Mouse (Mus musculus): ENCODE results near the gene Hdgfl3. TPM values are rescaled to one million over a fixed set of nuclear protein-coding genes. Genes with fewer than 3 reads are reported as not detected.
"Not testable (repeated sequence)": the region's sequence is repeated elsewhere in the genome, so short reads cannot be mapped to it uniquely, and the experiment has no call there.

The Hdgfl3 gene
- polyA plus RNA-seq, 1 experiment from 2014 or later = 59.0 TPM

GRCm38 (mm10) chr7:81849214-81849613, 85.1 kb downstream of the Hdgfl3 start:
- Histone ChIP-seq H3K36me3 (no peaks in the 10 kb centered on the region), H3K4me1 (replicated peaks) (peaks cover 3% of the 10 kb centered on the region; the same call in 1 of the 2 replicates), H3K9me3 (no peaks in the 10 kb centered on the region), H3K4me2 (no peak overlapping the region), H3K27me3 (no peaks in the 10 kb centered on the region), H3K9ac (no peak overlapping the region), H3K27ac (replicated peaks) (no peak overlapping the region), H3K4me3 (no peak overlapping the region)
- WGBS = 88% methylated on average over 5 of the region's 5 CpGs
- no peak for ATAC-seq (ENCODE audit: low FRiP score, low read depth)

DNA sequence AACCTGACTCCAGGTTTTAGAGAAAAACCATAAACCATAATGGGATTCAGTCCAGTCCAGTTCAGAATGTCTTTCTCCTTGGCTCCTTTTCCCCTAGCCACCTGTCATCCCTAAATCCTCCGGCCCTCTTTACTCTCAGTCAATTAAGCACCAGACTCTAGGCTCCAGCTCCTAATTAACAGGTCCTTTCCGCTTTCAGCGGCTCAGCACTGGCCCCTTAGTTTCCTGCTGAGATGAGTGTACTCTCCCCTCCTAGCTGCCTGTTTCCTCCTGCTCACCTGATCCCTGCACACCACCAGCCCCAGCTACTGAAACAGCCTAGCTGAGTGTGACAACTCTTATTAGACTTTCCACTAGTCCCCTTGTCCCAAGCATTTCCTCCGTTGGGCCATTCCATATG, 86.5 kb downstream of the Hdgfl3 start:
- 44% methylated on average over 4 of the region's 4 CpGs for WGBS
- Histone ChIP-seq H3K4me1 (replicated peaks) (peaks cover 3% of the 10 kb centered on the region; the same call in 1 of the 2 replicates), H3K27ac (replicated peaks) (no peak overlapping the region), H3K4me2 (no peak overlapping the region), H3K27me3 (no peaks in the 10 kb centered on the region), H3K4me3 (no peak overlapping the region), H3K9ac (no peak overlapping the region), H3K9me3 (no peaks in the 10 kb centered on the region), H3K36me3 (no peaks in the 10 kb centered on the region)
- no peak for ATAC-seq (ENCODE audit: low FRiP score, low read depth)

- 43% methylated on average over 8 of the region's 8 CpGs for WGBS
- Histone ChIP-seq H3K9ac (no peak overlapping the region), H3K27ac (replicated peaks) (no peak overlapping the region), H3K36me3 (no peaks in the 10 kb centered on the region), H3K4me1 (replicated peaks) (peaks cover 3% of the 10 kb centered on the region; the same call in 1 of the 2 replicates), H3K4me3 (no peak overlapping the region), H3K4me2 (no peak overlapping the region), H3K27me3 (no peaks in the 10 kb centered on the region), H3K9me3 (no peaks in the 10 kb centered on the region)
- ATAC-seq (ENCODE audit: low FRiP score, low read depth) = no peak
Observed at GRCm38 (mm10) chr7:81847010-81847409, 87.3 kb downstream of the Hdgfl3 start.

GRCm38 (mm10) chr7:81846008-81846407, 88.3 kb downstream of the Hdgfl3 start:
- Histone ChIP-seq H3K36me3 (no peaks in the 10 kb centered on the region), H3K27me3 (no peaks in the 10 kb centered on the region), H3K4me3 (no peak overlapping the region), H3K27ac (replicated peaks) (no peak overlapping the region), H3K9me3 (no peaks in the 10 kb centered on the region), H3K4me1 (replicated peaks) (peaks cover 5% of the 10 kb centered on the region; the same call in 1 of the 2 replicates), H3K4me2 (no peak overlapping the region), H3K9ac (no peak overlapping the region)
- 77% methylated on average over 8 of the region's 8 CpGs for WGBS
- no peak for ATAC-seq (ENCODE audit: low FRiP score, low read depth)

- Histone ChIP-seq H3K9me3 (no peaks in the 10 kb centered on the region), H3K27ac (replicated peaks) (no peak overlapping the region), H3K9ac (no peak overlapping the region), H3K27me3 (no peaks in the 10 kb centered on the region), H3K4me3 (no peak overlapping the region), H3K4me2 (no peak overlapping the region), H3K4me1 (replicated peaks) (peaks cover 9% of the 10 kb centered on the region; the same call in 1 of the 2 replicates), H3K36me3 (no peaks in the 10 kb centered on the region)
- 79% methylated on average over 3 of the region's 3 CpGs for WGBS
- no peak for ATAC-seq (ENCODE audit: low FRiP score, low read depth)
Observed at GRCm38 (mm10) chr7:81845313-81845712, 89.0 kb downstream of the Hdgfl3 start.

GRCm38 (mm10) chr7:81844801-81845200, 89.5 kb downstream of the Hdgfl3 start:
- Histone ChIP-seq H3K4me2 (no peak overlapping the region), H3K9me3 (no peaks in the 10 kb centered on the region), H3K27me3 (no peaks in the 10 kb centered on the region), H3K4me1 (replicated peaks) (peaks cover 9% of the 10 kb centered on the region; the same call in 1 of the 2 replicates), H3K4me3 (no peak overlapping the region), H3K36me3 (no peaks in the 10 kb centered on the region), H3K9ac (no peak overlapping the region), H3K27ac (replicated peaks) (no peak overlapping the region)
- 92% methylated on average over 11 of the region's 11 CpGs for WGBS
- ATAC-seq (ENCODE audit: low FRiP score, low read depth) = no peak

- H3K4me2 ChIP-seq = no peak overlapping the region
- no peak for ATAC-seq (ENCODE audit: low FRiP score, low read depth)
- no peak overlapping the region for H3K4me3 ChIP-seq
- no peaks in the 10 kb centered on the region for H3K36me3 ChIP-seq
- no peak overlapping the region for H3K27ac ChIP-seq (replicated peaks)
- WGBS = 77% methylated on average over 8 of the region's 8 CpGs
- H3K9me3 ChIP-seq = no peaks in the 10 kb centered on the region
- peaks cover 9% of the 10 kb centered on the region; the same call in 1 of the 2 replicates for H3K4me1 ChIP-seq (replicated peaks)
- no peak overlapping the region for H3K9ac ChIP-seq
- no peaks in the 10 kb centered on the region for H3K27me3 ChIP-seq
Observed at GRCm38 (mm10) chr7:81843903-81844302, 90.4 kb downstream of the Hdgfl3 start.

- Histone ChIP-seq H3K9me3 (no peaks in the 10 kb centered on the region), H3K27ac (replicated peaks) (no peak overlapping the region), H3K9ac (no peak overlapping the region), H3K27me3 (no peaks in the 10 kb centered on the region), H3K4me3 (no peak overlapping the region), H3K4me1 (replicated peaks) (peaks cover 9% of the 10 kb centered on the region; the same call in 1 of the 2 replicates), H3K36me3 (no peaks in the 10 kb centered on the region), H3K4me2 (no peak overlapping the region)
- 80% methylated on average over 1 of the region's 1 CpGs for WGBS
- no peak for ATAC-seq (ENCODE audit: low FRiP score, low read depth)
Observed at GRCm38 (mm10) chr7:81842998-81843397, 91.3 kb downstream of the Hdgfl3 start.

GRCm38 (mm10) chr7:81842141-81842540, 92.1 kb downstream of the Hdgfl3 start:
- no peak overlapping the region for H3K4me3 ChIP-seq
- no peak overlapping the region for H3K4me2 ChIP-seq
- no peak overlapping the region for H3K9ac ChIP-seq
- 90% methylated on average over 7 of the region's 7 CpGs for WGBS
- H3K9me3 ChIP-seq = no peaks in the 10 kb centered on the region
- ATAC-seq (ENCODE audit: low FRiP score, low read depth) = no peak
- H3K36me3 ChIP-seq = no peaks in the 10 kb centered on the region
- no peaks in the 10 kb centered on the region for H3K27me3 ChIP-seq
- H3K4me1 ChIP-seq (replicated peaks) = peaks cover 8% of the 10 kb centered on the region; the same call in 1 of the 2 replicates
- H3K27ac ChIP-seq (replicated peaks) = no peak overlapping the region

GRCm38 (mm10) chr7:81841439-81841838, 92.8 kb downstream of the Hdgfl3 start:
- no peaks in the 10 kb centered on the region for H3K9me3 ChIP-seq
- no peaks in the 10 kb centered on the region for H3K36me3 ChIP-seq
- no peak overlapping the region for H3K9ac ChIP-seq
- peaks cover 5% of the 10 kb centered on the region; the same call in 1 of the 2 replicates for H3K4me1 ChIP-seq (replicated peaks)
- WGBS = 92% methylated on average over 6 of the region's 6 CpGs
- H3K4me2 ChIP-seq = no peak overlapping the region
- no peak overlapping the region for H3K4me3 ChIP-seq
- no peaks in the 10 kb centered on the region for H3K27me3 ChIP-seq
- no peak overlapping the region for H3K27ac ChIP-seq (replicated peaks)
- no peak for ATAC-seq (ENCODE audit: low FRiP score, low read depth)

DNA sequence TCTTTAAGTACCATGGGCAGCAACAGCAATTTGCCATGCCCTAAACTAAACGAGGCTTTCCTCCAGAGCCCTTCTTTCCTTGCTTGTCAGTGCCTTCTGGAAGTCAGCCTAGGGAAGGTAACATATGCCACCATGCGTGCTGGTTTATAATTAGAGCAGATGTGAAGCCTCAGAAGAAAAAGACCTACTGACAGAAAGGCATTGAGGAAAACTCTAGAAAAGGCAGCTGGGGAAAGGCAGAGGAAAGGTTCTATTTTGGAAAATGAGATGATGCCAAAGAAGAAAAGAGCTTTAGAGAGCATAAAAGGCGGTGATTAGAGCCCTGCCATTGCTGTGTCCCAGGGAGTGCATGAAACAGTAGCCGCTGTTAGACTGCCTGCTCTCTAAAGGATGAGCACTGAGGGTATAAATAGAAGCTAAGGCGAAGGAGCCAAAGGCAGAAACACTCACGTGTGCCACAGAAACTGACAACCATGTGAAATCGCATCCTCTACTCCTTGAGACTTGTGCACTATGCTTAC, 93.6 kb downstream of the Hdgfl3 start:
- 0 out of 2 replicates have a peak overlapping the region, but pooled peaks have one; percentile 4 for H3K27ac ChIP-seq (replicated peaks)

DNA sequence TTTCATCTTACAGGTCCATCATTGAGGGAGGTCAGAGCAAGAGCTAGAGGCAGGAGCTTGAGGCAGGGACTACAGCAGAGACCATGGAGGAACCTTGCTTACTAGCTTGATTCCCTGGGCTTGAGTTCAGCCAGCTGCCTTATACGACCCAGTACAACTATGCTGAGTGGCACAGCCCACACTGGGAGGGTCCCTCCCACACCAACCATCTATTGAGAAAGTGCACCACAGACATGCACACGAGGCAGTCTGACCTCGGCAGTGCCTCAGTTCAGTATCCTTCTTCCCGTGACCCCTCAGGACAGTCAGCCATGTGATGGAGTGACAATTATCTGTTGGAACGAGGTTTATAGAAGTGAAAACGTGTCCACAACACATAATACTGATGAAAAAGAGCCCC, 94.5 kb downstream of the Hdgfl3 start:
- Histone ChIP-seq H3K9me3 (no peaks in the 10 kb centered on the region), H3K9ac (no peak overlapping the region), H3K36me3 (no peaks in the 10 kb centered on the region), H3K4me2 (no peak overlapping the region), H3K4me3 (no peak overlapping the region), H3K4me1 (replicated peaks) (peaks cover 5% of the 10 kb centered on the region; the same call in 1 of the 2 replicates), H3K27ac (replicated peaks) (no peak overlapping the region), H3K27me3 (no peaks in the 10 kb centered on the region)
- ATAC-seq (ENCODE audit: low FRiP score, low read depth) = no peak
- WGBS = 67% methylated on average over 6 of the region's 6 CpGs

More for the DNA sequence above, 93.6 kb downstream of the Hdgfl3 start:
- Histone ChIP-seq H3K27me3 (no peaks in the 10 kb centered on the region), H3K4me3 (no peak overlapping the region), H3K9me3 (no peaks in the 10 kb centered on the region), H3K9ac (no peak overlapping the region), H3K4me1 (replicated peaks) (peaks cover 5% of the 10 kb centered on the region; the same call in 1 of the 2 replicates), H3K36me3 (no peaks in the 10 kb centered on the region), H3K4me2 (no peak overlapping the region)
- WGBS = 64% methylated on average over 7 of the region's 7 CpGs
- no peak for ATAC-seq (ENCODE audit: low FRiP score, low read depth)

- H3K36me3 ChIP-seq; H3K27ac ChIP-seq (replicated peaks); H3K4me3 ChIP-seq; H3K4me2 ChIP-seq; H3K27me3 ChIP-seq; H3K9me3 ChIP-seq; ATAC-seq (ENCODE audit: low FRiP score, low read depth); H3K4me1 ChIP-seq (replicated peaks); H3K9ac ChIP-seq: not testable (repeated sequence)
- WGBS = 89% methylated on average over 5 of the region's 5 CpGs
Observed at GRCm38 (mm10) chr7:81837771-81838170, 96.5 kb downstream of the Hdgfl3 start.

Data from hindbrain, embryonic 15.5 days (tissue).